Mouse (Mus musculus) MEL-GATA-1-ER (cell line): ENCODE measurements at regions not wholly inside any gene's neighbourhood (a gene's known extent, or its start where the extent isn't known, plus 50 kb on each side); places are given as distances from the start of the nearest gene placed in this dataset.

Experiments used
- DNase-seq: peaks from one replicate; pipeline ENCODE4 v3.0.0-alpha.2; 2012; ENCODE audit warnings: low read depth; ENCODE audit errors: extremely low read depth

- DNase-seq, result no peak
These were observed 149.5 kb upstream of the Spef2 start for GRCm38 (mm10) chr15:9898211-9898610.

GRCm38 (mm10) chr15:9893146-9893545 is 144.5 kb upstream of the Spef2 start:
- DNase-seq, result no peak

GRCm38 (mm10) chr15:9892208-9892607 is 143.5 kb upstream of the Spef2 start:
- DNase-seq, result no peak

- DNase-seq, result peak; percentile 41
These were observed 142.8 kb upstream of the Spef2 start for GRCm38 (mm10) chr15:9891446-9891845.

- no peak for DNase-seq
These were observed 127.1 kb upstream of the Spef2 start for GRCm38 (mm10) chr15:9875776-9876175.

GRCm38 (mm10) chr15:9870126-9870525 is 121.5 kb upstream of the Spef2 start:
- DNase-seq, result no peak

GRCm38 (mm10) chr15:9864778-9865177 is 116.1 kb upstream of the Spef2 start:
- no peak for DNase-seq

GRCm38 (mm10) chr15:9861825-9862224 is 113.2 kb upstream of the Spef2 start:
- no peak for DNase-seq

- no peak for DNase-seq
These were observed 91.0 kb upstream of the Spef2 start for GRCm38 (mm10) chr15:9839681-9840080.

- DNase-seq, result no peak
These were observed 86.4 kb upstream of the Spef2 start for GRCm38 (mm10) chr15:9835096-9835495.

- no peak for DNase-seq
These were observed 55.8 kb upstream of the Spef2 start for GRCm38 (mm10) chr15:9804469-9804868.
